Mouse (Mus musculus) ES-E14 (cell line): Measurements from ENCODE around the gene Slc52a3.

Experiments used
- CHD2 ChIP-seq: IDR thresholded peaks from 2 replicates; pipeline ENCODE4 v1.6.1; 2014; ENCODE audit warnings: mild to moderate bottlenecking, low read depth, low read length, inconsistent platforms
- HCFC1 ChIP-seq: IDR thresholded peaks from 2 replicates; pipeline ENCODE4 v1.6.1; 2012; ENCODE audit warnings: low read length, inconsistent platforms, borderline replicate concordance; ENCODE audit not compliant: insufficient read depth
- ZC3H11A ChIP-seq: IDR thresholded peaks from 2 replicates; pipeline ENCODE4 v1.6.1; 2012; ENCODE audit warnings: low read depth, mild to moderate bottlenecking, inconsistent platforms, low read length, borderline replicate concordance
- ZNF384 ChIP-seq: IDR thresholded peaks from 2 replicates; pipeline ENCODE4 v1.6.1; 2012; ENCODE audit warnings: low read depth, low read length, inconsistent platforms

DNA sequence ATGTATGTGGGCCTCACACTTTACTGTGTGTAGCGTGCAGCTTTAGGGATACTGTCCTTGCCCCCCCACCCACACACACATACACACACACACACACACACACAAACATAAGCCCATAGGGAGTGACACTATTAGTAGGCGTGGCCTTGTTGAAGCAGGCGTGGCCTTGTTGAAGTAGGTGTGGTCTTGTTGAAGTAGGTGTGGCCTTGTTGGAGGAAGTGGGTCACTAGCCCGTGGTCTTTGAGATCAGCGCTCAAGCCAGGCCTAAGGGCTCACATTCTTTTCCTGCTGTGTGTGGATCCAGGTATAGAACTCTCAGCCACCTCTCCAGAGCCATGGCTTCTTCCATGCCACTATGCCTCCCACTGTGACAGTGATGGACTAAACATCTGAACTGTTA, 34.7 kb downstream of the Slc52a3 start:
- no peak for TF ChIP-seq CHD2
- no peak for TF ChIP-seq ZC3H11A
- no peak for TF ChIP-seq HCFC1
- no peak for TF ChIP-seq ZNF384
